Mouse (Mus musculus) cerebellum, postnatal 36 days (tissue): ENCODE results near the gene 4930512M02Rik.
"Not testable (repeated sequence)": the region's sequence is repeated elsewhere in the genome, so short reads cannot be mapped to it uniquely, and the experiment has no call there.

Experiments
- DNase-seq, 2 experiments: peaks; one replicate each; pipeline ENCODE4 v3.0.0; 2021 to 2022; ENCODE audit warnings: mixed read lengths in 2 of 2

Gene 4930512M02Rik

GRCm38 (mm10) chr11:11627735-11628134, at the start of gene 4930512M02Rik:
4930512M02Rik (minus strand) TSS chr11:11627835.
- not testable (repeated sequence) for DNase-seq

- DNase-seq = no peak
Measured at GRCm38 (mm10) chr11:11677165-11677564, 49.5 kb upstream of the 4930512M02Rik start.

GRCm38 (mm10) chr11:11676068-11676741, 48.6 kb upstream of the 4930512M02Rik start:
- no peak for DNase-seq

GRCm38 (mm10) chr11:11675063-11675462, 47.4 kb upstream of the 4930512M02Rik start:
- DNase-seq = no peak

GRCm38 (mm10) chr11:11672974-11673373, 45.3 kb upstream of the 4930512M02Rik start:
- DNase-seq = no peak

- no peak for DNase-seq
Measured at GRCm38 (mm10) chr11:11667922-11668290, 40.3 kb upstream of the 4930512M02Rik start.

GRCm38 (mm10) chr11:11667254-11667921, 39.8 kb upstream of the 4930512M02Rik start:
- DNase-seq = no peak

GRCm38 (mm10) chr11:11660651-11661050, 33.0 kb upstream of the 4930512M02Rik start:
- DNase-seq = no peak

GRCm38 (mm10) chr11:11658834-11659233, 31.2 kb upstream of the 4930512M02Rik start:
- no peak for DNase-seq

- DNase-seq = no peak
Measured at GRCm38 (mm10) chr11:11657634-11658033, 30.0 kb upstream of the 4930512M02Rik start.

- no peak for DNase-seq
Measured at GRCm38 (mm10) chr11:11656995-11657530, 29.4 kb upstream of the 4930512M02Rik start.

- DNase-seq = no peak
Measured at GRCm38 (mm10) chr11:11656388-11656787, 28.8 kb upstream of the 4930512M02Rik start.

GRCm38 (mm10) chr11:11644303-11644702, 16.7 kb upstream of the 4930512M02Rik start:
- no peak for DNase-seq

- no peak for DNase-seq
Measured at GRCm38 (mm10) chr11:11624073-11624705, 3.4 kb downstream of the 4930512M02Rik start.

GRCm38 (mm10) chr11:11609243-11609642, 18.4 kb downstream of the 4930512M02Rik start:
- DNase-seq = no peak

- no peak for DNase-seq
Measured at GRCm38 (mm10) chr11:11587327-11587726, 40.3 kb downstream of the 4930512M02Rik start.

GRCm38 (mm10) chr11:11586423-11586822, 41.2 kb downstream of the 4930512M02Rik start:
- DNase-seq = no peak

GRCm38 (mm10) chr11:11573691-11574090, 53.9 kb downstream of the 4930512M02Rik start:
- no peak for DNase-seq

GRCm38 (mm10) chr11:11570747-11571146, 56.9 kb downstream of the 4930512M02Rik start:
- no peak for DNase-seq

- no peak for DNase-seq
Measured at GRCm38 (mm10) chr11:11569466-11570132, 58.0 kb downstream of the 4930512M02Rik start.

GRCm38 (mm10) chr11:11568033-11568432, 59.6 kb downstream of the 4930512M02Rik start:
- DNase-seq = no peak

- no peak for DNase-seq
Measured at GRCm38 (mm10) chr11:11565146-11565820, 62.4 kb downstream of the 4930512M02Rik start.
